Mouse (Mus musculus) gastrocnemius, adult 18-20 months (tissue): ENCODE measurements around the gene Luc7l3. TPM values are rescaled to one million over a fixed set of nuclear protein-coding genes. Genes with fewer than 3 reads are reported as not detected.

ENCODE experiments used
- DNase-seq: peaks from one replicate; pipeline ENCODE4 v3.0.0; 2021; ENCODE audit warnings: low spot score
- long read RNA-seq, 2 experiments: library from polyadenylated mRNA; stranded (forward); transcript quantifications; one replicate each; pipeline ENCODE4 v2.0.0; 2021
- total RNA-seq, 2 experiments: library from RNA; stranded (reverse); gene quantifications; 2 replicates each; pipeline ENCODE4 v1.2.3; 2021

The Luc7l3 gene
- 10 to 100 TPM; 30.3 to 44.2 TPM for total RNA-seq
- long read RNA-seq, experiment 1, full-length matches to known transcripts: 17 of 20 reads
- long read RNA-seq, experiment 1, partial matches to known transcripts: 1 of 20 reads
- long read RNA-seq, experiment 1, other reads (novel, unspliced or antisense): 2 of 20 reads
- long read RNA-seq, experiment 2, partial matches to known transcripts: 4 of 18 reads
- long read RNA-seq, experiment 2, other reads (novel, unspliced or antisense): 5 of 18 reads

DNA sequence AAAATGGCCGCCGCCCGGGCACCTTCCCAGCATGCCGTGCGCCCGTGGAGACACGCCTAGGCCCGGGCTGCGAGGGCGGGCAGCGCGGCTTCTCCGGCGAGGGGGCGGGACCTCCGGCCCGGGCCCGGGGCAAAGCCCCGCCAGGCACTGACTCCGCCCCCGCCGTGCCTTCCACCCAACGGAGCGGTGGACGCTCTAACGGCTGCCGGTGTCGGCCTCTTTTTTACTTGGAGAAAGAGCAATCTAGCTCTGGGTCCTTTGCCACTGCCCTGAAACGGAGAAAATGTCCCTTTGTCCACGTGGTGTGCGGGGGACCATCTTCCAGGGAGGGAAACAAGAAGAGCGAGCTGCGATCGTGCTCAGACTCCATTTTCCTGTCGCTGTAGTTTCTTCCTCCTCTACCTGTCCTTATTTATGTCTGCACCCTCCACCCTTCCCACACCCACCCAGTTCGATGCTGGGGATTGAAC, at the start of gene Luc7l3:
TSS of gene Luc7l3 (minus strand) at position 58 of the 470 bp plus-strand sequence.
- DNase-seq: peak; percentile 94

DNA sequence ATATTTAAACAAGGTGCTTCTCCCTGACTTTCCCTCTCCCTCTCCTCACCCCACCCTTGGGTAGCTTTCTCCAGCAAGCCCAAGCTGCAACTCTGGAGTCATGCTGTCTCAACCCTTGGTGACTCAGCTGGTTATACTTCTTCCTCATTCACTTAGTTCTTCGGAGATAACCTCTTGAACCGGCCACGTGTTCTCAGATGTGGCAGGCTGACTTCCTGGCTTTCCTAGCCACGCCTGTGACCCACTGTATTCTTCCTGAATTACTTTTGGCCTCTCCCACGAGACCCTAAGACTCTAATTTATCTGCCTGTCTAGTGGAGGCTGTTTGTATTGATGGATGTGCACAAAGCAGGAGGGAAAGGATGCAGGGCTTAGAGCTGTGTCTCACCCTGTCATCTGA, 49.0 kb upstream of the Luc7l3 start:
- DNase-seq: no peak

DNA sequence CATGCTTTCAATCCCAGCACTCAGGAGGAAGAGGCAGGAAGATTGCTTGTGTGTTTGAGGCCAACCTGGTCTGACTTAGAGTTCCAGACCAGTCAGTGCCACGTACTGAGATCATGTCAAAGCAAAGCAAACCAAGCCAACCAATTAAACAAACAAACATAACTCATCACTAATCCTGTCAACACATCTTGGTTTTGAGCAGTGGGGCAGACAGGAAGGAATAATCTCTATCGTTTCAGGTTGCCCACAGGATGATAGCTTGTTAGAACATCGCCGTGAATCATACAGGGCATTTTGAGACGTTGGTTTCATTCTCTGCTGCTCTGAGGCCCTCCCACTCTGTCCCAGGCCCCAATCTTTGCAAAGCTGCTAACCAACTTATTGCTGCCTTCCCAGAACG, 48.2 kb upstream of the Luc7l3 start:
- no peak for DNase-seq

DNA sequence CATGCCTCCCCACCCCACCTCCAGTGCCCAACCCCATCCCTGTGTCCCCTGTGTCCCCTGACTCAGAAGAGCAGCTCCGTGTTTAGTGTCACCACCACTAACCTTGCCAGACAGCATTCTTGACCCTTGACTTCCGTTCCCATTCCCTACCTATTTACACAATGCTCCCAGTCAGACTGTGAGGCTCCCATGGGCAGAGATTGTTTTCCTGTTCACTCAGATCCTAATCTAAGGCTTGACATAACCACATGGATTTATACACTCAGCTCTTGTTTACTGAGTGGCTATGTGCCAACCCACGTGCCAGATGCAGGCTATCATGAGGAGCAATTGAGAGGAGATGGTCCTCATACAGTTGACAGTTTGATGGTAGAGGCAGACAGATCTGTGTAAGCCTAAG, 43.6 kb upstream of the Luc7l3 start:
- no peak for DNase-seq

DNA sequence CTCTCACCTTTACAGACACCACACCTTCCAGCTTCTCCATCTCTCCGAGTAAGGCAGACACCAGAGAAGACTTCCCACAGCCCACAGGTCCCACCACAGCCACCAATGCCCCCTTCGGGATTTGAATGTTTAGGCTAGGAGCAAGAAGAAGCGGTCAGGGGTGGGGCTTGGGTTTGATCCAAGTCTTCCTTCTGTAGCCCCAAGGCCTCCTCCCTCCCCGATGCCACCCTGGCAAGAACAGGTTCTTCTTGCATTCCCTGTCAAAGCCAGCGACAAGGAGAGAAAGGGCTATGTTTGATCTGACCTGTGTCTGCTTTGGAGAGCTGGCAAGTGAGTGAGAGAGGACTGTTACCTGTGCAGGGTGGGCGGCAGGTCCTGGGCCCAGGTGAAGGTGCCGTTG, 41.9 kb upstream of the Luc7l3 start:
- no peak for DNase-seq

DNA sequence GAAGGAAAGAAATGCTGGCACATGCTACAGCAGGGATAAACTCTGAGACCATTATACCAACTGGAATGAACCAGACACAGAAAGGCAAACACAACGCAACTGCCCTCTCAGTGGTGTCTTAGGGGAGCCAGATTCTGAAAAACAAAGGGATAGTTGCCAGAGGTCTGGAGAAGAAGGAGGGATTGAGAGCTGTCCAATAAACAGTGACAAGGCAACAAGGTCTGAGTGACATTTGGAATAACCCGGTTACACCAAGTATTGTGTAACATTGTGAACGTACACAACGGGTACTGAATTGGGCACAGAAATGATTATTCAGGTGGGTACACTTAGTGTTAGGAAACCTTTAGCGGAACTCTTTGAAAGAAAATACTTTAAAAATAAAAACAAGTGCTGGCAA, 40.3 kb upstream of the Luc7l3 start:
- no peak for DNase-seq

DNA sequence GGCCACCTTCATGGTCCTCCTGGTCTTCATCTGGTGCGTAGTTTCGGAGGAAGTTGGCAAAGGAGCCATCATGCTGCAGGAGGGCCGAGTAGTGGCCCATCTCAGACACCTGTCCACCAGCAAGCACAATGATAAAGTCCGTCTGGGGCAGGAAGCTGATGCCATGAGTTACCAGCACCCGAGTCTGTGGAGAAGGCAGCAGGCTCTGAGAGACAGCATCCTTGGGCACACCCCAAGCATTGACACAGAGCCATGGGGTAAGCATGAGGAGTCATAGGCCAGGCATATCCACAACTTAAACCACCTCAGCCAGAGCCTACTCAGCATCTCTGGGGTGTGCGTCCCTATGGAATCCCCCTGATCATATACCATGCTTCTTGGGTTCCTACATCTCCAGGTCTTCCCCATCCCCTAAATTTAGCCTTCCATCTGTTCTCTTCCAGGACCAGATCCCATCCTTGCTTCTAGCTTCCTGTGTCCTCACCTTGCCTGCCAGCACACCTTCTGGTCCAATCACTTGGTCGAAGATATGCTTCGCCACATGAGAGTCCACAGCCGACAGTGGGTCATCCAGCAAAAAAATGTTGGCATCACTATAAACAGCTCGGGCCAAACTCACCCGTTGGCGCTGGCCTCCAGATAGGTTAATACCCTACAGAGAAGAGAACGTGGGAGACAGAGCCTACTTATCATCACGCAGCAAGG, 39.5 kb upstream of the Luc7l3 start:
- DNase-seq: no peak

DNA sequence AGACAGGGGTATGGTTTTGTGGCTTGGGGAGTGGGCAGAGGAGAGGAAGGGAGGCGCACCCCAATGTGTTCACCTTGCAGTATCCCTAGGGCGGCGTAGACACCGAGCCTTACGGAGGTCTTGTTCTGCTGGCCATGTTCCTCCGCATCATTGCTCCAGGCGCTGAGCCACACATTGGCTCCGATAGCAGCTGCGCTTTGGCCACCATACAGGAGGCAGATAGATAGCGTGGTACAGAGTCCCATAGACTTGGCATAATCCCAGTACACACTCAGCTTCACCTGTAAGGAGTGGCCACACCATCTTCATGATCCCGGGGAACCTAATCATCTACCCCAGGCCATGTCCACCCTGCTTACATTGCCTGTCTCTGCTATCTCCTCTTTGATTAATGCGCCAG, 37.4 kb upstream of the Luc7l3 start:
- DNase-seq: no peak

DNA sequence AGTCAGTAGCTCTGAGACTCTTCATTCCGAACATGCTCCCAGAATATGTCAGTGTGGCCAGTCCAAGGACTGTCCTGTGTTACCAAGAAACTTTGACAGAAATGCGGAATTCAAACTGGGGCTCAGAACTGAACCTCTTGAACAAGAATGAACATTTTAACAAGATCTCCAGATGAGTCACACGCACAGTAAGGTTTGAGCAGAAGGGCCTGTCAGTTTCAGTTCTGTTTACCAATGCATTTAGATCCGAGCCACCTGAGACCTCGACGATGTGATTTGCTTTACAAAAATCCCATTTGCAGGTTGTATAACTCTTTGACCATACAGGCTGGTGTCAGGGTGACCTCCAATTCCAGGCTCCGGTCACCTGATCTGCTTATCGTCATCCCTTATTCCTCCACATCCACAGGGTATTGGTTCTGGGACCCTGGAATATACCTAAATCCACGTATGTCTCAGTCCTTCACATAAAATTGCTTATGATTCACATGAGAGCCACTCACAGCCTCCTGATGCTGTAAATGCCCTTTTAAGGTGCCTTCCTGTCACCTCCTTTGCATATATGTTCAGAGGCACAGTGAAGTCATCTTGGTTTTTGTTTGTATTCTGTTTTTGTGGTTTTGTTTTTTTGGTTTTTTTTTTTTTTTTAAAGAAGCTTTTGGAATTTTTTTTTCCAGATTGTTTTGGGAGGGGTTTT, 33.9 kb upstream of the Luc7l3 start:
- no peak for DNase-seq

DNA sequence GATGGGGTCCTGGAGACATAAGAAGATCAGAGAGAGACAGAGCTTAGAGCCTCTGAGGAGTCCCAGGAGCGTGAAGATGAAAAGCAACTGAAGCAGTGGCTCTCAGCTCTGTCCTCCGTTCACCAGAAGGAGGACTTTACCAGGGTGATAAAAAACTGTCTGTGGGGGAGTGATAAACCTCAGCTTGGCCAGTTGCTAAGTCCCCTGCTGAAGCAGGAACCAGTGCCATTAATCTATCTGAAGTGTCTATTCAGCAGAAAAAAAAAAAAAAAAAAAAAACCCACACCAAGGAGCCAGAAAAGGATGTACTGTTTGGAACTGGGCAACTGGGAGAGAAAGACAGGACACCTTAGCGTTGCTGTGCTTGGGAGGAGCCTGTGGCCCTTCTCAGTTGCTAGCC, 29.3 kb upstream of the Luc7l3 start:
- no peak for DNase-seq

DNA sequence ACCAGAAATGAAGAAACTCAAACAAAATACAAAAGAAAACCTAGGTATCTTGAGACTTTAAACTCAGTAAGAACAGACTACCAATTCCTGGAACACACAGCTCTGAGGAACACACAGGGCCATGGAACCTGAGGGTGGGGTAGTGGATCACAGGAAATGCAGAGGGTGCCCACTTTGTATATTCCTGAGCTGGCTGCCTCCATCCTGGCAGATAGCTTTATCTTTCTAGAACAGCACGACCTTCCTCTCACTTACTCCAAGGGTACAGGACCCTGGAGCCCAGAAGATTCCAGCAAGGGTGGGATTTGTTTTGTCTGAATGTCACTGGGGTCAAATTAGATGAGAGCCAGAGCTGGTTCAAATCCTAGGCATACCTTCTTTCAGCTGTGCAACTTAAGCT, 28.5 kb upstream of the Luc7l3 start:
- no peak for DNase-seq

DNA sequence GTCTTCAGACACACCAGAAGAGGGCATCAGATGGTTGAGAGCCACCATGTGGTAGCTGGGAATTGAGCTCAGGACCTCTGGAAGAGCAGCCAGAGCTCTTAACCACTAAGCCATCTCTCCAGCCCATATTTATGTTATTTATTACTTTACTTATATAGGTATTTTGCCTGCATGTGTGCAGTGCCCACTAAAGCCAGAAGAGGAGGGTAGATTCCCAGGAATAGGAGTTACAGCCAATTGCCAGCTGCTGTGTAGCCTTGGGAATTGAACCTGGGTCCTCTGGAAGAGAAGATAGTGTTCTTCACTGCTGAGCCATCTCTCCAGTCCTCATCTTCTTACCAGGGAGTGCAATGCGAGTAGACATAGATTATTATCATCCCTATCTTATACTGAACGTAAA, 28.1 kb upstream of the Luc7l3 start:
- DNase-seq: no peak

DNA sequence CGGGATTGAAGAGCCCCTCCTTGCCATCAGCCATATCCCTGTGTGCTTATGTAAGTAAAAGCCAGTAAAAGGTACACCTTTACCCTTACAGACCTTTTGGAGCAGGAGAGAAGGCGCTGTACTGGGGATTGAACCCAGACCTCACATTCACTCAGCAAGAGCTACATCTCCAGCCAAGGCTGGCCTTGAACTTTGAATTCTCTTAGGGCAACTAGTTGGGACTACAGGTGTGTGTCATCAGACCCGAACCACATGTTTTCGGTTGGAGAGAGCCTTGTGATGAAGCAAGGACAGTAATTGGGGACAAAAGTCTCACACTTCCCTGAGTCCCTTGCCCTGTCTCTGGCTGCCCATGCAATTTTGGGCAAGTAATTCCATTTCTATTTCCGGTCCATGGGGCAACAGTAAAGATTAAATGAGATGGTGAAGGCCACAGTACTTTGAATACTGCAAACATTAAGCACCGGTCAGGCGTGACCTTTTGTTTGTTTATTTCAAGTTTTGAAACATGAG, 25.3 kb upstream of the Luc7l3 start:
- no peak for DNase-seq

DNA sequence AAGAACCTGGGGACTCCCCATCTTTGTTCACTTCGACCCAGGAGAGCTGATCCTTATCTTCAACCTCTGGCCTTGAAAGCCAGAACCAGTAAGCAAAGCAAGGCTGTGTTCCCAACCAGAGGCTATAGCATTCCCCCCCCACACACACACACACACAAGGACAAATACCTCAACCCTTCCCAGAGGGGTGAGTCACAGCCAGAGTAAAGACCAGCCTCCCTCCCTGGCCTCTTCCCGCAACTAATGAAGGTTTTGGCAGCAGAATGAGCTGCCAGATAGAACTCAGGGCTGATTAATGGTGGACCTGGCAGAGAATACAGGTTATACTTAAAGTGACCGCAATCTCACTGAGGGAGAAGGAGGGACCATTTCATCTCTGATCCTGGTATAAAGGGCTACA, 24.8 kb upstream of the Luc7l3 start:
- no peak for DNase-seq

DNA sequence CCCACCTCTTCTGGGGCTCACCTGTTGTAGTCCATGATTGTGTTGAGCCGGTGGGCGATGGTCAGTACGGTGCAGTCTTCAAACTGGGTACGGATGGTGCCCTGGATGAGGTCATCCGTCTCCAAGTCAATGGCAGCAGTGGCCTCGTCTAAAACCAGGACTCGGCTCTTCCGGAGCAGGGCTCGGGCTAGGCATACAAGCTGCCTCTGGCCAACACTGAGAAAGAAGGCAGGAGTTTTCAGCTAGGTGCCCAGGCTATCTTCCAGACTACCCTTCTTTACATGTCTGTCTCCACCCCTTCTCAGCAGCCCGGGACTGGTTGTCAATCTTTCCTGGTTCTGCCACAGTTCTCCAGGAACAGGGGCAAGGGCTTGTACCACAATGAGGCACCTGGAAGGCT, 24.1 kb upstream of the Luc7l3 start:
- DNase-seq: no peak

DNA sequence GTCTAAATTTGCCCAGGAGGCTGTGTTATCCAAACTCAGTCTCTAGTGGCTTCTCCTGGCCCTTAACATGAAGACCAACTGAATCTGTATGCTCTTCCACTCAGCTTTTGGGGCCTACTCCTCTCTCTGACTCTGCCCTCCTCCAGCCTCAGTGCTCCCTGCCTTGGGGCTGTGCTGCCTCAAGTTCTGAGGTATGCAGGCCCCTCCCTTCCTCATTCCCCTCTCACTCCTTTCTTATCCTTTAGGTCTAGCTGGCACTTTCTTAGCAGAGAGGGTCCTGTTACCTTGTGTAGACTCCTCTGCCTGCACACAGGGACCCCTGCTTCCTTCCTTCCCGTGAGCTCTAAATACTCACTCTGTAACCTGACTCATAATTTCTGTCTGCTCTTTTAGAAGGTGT, 22.7 kb upstream of the Luc7l3 start:
- DNase-seq: no peak

DNA sequence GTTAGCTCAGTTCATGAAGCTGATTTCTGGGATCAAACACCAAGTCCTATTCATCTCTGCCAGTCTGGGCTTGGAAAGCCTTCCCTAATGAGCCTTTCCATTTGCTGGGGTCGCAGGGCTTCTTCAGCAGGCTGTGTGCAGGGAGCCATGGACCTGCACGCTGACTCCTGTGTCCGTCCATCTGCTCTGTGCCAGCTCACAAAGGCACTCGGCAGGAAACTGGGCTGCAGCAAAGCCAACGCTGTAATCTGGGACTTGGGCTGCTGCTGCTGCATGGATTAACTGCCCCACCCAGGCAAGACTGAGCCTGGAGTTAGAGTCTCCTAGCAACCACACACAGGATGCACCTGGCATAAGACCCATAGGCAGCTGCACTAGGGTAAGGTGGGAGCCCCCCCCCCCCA, 22.2 kb upstream of the Luc7l3 start:
- DNase-seq: no peak

DNA sequence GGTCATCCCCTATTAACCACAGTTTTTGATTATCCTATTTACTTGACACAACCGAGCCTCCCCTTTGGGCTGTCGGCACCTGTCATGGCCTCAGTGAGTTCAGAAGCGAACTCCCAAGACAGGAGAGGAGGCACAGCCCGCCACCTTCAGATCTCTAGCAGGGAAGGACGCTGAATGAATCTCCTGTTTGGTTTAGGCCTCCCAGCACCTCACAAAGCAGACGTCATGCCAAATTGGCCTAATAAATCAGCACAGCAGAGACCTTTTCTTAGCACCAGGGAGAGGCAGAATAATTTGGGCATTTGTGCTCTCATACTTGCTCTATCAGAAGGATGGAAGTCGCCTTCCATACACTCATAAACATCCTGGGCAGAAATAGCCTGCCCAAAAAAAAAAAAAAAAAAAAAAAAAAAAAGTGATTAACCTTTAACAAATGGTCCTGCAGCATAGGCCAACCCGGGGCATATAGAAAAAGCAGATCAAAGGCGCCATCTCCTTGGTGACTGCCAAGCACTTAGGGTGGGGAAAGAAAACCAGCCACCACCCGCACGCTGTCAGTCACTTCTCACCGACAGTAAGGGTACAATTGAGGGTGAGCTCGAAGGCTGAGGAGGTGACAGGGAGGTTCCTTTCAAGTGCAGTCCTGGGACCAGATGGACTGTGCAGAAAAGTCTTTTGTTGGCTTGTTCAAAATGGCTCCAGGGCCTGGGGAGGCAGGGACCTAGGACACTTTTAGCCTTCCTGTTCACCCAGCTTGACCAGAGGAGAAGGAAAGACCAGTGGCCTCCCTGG, 20.5 kb upstream of the Luc7l3 start:
- no peak for DNase-seq

DNA sequence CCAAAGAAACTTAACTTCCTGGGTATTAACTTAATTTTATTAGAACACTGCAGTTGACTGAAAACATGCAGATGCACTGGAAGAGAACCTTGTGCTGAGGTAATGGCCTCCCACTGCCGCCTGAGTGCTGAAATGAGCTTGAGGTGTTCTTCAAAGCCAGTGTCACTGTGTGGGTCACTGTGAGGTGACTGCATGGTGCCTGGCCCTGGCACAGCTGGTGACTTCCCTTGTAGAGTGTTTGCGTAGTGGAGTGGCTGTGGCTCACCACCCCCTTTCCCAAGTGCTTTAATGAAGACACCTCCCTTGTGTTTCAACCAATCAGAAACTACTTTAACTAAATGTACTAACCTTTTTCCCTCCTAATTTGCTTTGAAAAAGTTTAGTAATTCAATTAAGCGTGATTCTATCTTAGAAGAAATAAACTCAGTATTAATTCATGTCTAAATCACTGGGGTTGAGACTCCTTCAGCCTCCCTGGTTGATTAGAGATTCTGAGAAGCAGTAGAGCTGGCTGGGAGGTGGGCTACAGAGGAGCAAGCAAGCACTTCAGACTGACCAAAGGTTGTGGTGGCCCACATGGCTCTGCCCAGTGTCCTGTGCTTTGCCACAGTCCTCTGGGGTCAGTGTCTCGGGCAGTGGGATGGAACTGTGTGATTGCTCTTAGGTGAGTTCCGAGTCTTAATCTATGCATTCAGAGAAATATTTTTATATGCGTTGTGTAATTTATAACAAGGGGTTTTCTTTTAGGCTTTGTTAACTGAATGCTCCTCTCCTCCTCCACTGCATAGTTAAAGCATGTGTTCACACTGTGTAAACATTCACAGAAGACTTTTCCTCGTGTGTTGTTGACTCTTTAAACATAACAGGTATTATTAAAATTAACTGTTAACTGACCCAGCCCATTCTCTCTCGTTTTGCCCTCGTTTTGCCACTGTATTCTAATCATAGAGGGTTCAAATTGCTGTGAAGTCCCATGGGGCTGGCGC, 19.5 kb upstream of the Luc7l3 start:
- DNase-seq: no peak
